Mouse (Mus musculus) naive thymus-derived CD4-positive, alpha-beta T cell, adult 2 months (primary cell): ENCODE data around the gene Fndc3b.

Experiments
- DNase-seq: peaks from one replicate; pipeline ENCODE4 v3.0.0-alpha.2; 2011; ENCODE audit warnings: low read depth

Gene Fndc3b

GRCm38 (mm10) chr3:27670416-27670815, 40.7 kb downstream of the Fndc3b start:
- no peak for DNase-seq

GRCm38 (mm10) chr3:27667280-27667679, 43.8 kb downstream of the Fndc3b start:
- DNase-seq, result no peak

- no peak for DNase-seq
These were observed 45.8 kb downstream of the Fndc3b start for GRCm38 (mm10) chr3:27665338-27665737.

- no peak for DNase-seq
These were observed 47.9 kb downstream of the Fndc3b start for GRCm38 (mm10) chr3:27663221-27663620.

GRCm38 (mm10) chr3:27658198-27658763, 52.8 kb downstream of the Fndc3b start:
- DNase-seq, result no peak

GRCm38 (mm10) chr3:27656764-27657390, 54.2 kb downstream of the Fndc3b start:
- no peak for DNase-seq

- no peak for DNase-seq
These were observed 55.4 kb downstream of the Fndc3b start for GRCm38 (mm10) chr3:27655673-27656072.

GRCm38 (mm10) chr3:27655042-27655441, 56.1 kb downstream of the Fndc3b start:
- DNase-seq, result no peak

- no peak for DNase-seq
These were observed 58.6 kb downstream of the Fndc3b start for GRCm38 (mm10) chr3:27652451-27653011.

GRCm38 (mm10) chr3:27651731-27652130, 59.4 kb downstream of the Fndc3b start:
- no peak for DNase-seq

- no peak for DNase-seq
These were observed 61.0 kb downstream of the Fndc3b start for GRCm38 (mm10) chr3:27650083-27650482.

GRCm38 (mm10) chr3:27649316-27649715, 61.8 kb downstream of the Fndc3b start:
- no peak for DNase-seq

- no peak for DNase-seq
These were observed 68.7 kb downstream of the Fndc3b start for GRCm38 (mm10) chr3:27642381-27642780.

GRCm38 (mm10) chr3:27639701-27640100, 71.4 kb downstream of the Fndc3b start:
- DNase-seq, result no peak

GRCm38 (mm10) chr3:27637046-27637661, 74.0 kb downstream of the Fndc3b start:
- DNase-seq, result no peak

GRCm38 (mm10) chr3:27635776-27636175, 75.3 kb downstream of the Fndc3b start:
- DNase-seq, result no peak

- DNase-seq, result no peak
These were observed 78.2 kb downstream of the Fndc3b start for GRCm38 (mm10) chr3:27632880-27633279.

- no peak for DNase-seq
These were observed 80.0 kb downstream of the Fndc3b start for GRCm38 (mm10) chr3:27631112-27631511.

- no peak for DNase-seq
These were observed 81.4 kb downstream of the Fndc3b start for GRCm38 (mm10) chr3:27629716-27630115.

GRCm38 (mm10) chr3:27626301-27626700, 84.8 kb downstream of the Fndc3b start:
- DNase-seq, result no peak

GRCm38 (mm10) chr3:27625592-27625985, 85.5 kb downstream of the Fndc3b start:
- no peak for DNase-seq

- no peak for DNase-seq
These were observed 86.0 kb downstream of the Fndc3b start for GRCm38 (mm10) chr3:27624974-27625591.

GRCm38 (mm10) chr3:27622451-27622850, 88.7 kb downstream of the Fndc3b start:
- DNase-seq, result no peak
